Mouse (Mus musculus): ENCODE measurements around the gene Gjb1.

DNA sequence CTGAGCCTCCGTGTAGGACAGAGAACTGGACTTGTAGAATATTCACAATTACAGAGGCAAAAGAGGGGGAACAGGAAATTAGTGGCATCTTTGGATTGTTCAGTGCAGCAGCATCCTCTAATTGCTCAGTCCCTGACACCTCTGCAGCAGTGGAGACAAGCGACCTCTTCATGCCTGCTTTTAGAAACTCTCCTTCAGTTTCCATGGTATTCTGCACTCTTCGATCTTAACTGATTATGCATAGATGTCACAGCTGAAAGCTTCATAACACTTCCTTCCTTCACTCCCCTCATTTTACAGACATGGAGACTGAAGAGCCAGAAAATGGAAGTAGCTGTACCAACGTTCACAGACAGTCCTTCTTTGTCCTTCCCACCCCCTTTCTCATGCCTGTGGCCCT, 29.7 kb upstream of the Gjb1 start:
- TF ChIP-seq USF1 (IDR thresholded peaks at IDR 0.05; ENCODE audit: low read depth) (no peak), POLR2A (IDR thresholded peaks at IDR 0.05; ENCODE audit: insufficient read length, low read depth) (no peak), MAX (IDR thresholded peaks at IDR 0.05; ENCODE audit: low read depth) (no peak), MYOD1 (IDR thresholded peaks at IDR 0.05; ENCODE audit: control insufficient read depth in 1 of 3, insufficient read length in 2 of 3, low read depth in 2 of 3) (no peak), CEBPB (IDR thresholded peaks at IDR 0.05; ENCODE audit: insufficient read depth, poor library complexity, severe bottlenecking) (no peak), TCF12 (IDR thresholded peaks at IDR 0.05; ENCODE audit: insufficient read depth, poor library complexity, severe bottlenecking) (no peak), TCF3 (IDR thresholded peaks at IDR 0.05; ENCODE audit: insufficient read length, low read depth) (no peak), MYOG (IDR thresholded peaks at IDR 0.05; ENCODE audit: control insufficient read depth in 1 of 3, insufficient read depth in 1 of 3, insufficient read length in 2 of 3, low read depth in 2 of 3) (no peak), SRF (IDR thresholded peaks at IDR 0.05; ENCODE audit: control insufficient read depth, insufficient read length, low read depth) (no peak), REST (IDR thresholded peaks at IDR 0.05; ENCODE audit: insufficient read depth, insufficient read length) (no peak), E2F4 (IDR thresholded peaks at IDR 0.05; ENCODE audit: insufficient read depth) (no peak)

All from myocyte (in vitro differentiated cells).